Mouse (Mus musculus) MEL (cell line): ENCODE measurements around the gene Pcsk4. TPM values are rescaled to one million over a fixed set of nuclear protein-coding genes. Genes with fewer than 3 reads are reported as not detected.

ENCODE experiments used
- DNase-seq: peaks from one replicate; pipeline ENCODE4 v3.0.0; 2011; ENCODE audit warnings: low read depth, low spot score
- H3K27ac ChIP-seq: 2 replicates; pipeline ENCODE4 v1.5.1; 2012; ENCODE audit warnings: low read depth, mild to moderate bottlenecking, control low read depth, low read length, moderate library complexity; ENCODE audit not compliant: control insufficient read depth
- H3K27me3 ChIP-seq, 2 experiments: fragments of 150-350 bp in 1 of 2; sonication (generic) in 1 of 2; 2 replicates each; pipeline ENCODE4 v1.6.1; 2012; ENCODE audit warnings: low read length in 2 of 2, mild to moderate bottlenecking in 2 of 2, improper control_type of control experiment in 1 of 2, moderate library complexity in 1 of 2; ENCODE audit not compliant: insufficient read depth in 2 of 2, control insufficient read depth in 1 of 2
- H3K36me3 ChIP-seq, 2 experiments: 2 replicates each; pipeline ENCODE4 v1.6.1; 2012 to 2014; ENCODE audit warnings: low read length in 2 of 2, improper control_type of control experiment in 1 of 2, inconsistent platforms in 1 of 2, mild to moderate bottlenecking in 1 of 2; ENCODE audit not compliant: insufficient read depth in 2 of 2, control insufficient read depth in 1 of 2
- H3K4me1 ChIP-seq, 2 experiments: fragments of 150-350 bp in 1 of 2; sonication (generic) in 1 of 2; 2 replicates each; pipeline ENCODE4 v1.6.1; 2012; ENCODE audit warnings: low read length in 2 of 2, improper control_type of control experiment in 1 of 2, mild to moderate bottlenecking in 1 of 2; ENCODE audit not compliant: insufficient read depth in 2 of 2, control insufficient read depth in 1 of 2
- H3K4me3 ChIP-seq, 2 experiments: fragments of 150-350 bp in 1 of 2; sonication (generic) in 1 of 2; 2 replicates each; pipeline ENCODE4 v1.5.1; 2012; ENCODE audit warnings: low read depth in 2 of 2, low read length in 2 of 2, mild to moderate bottlenecking in 2 of 2, moderate library complexity in 2 of 2, control low read depth in 1 of 2, improper control_type of control experiment in 1 of 2; ENCODE audit not compliant: control insufficient read depth in 1 of 2, insufficient read depth in 1 of 2
- H3K79me2 ChIP-seq: 2 replicates; pipeline ENCODE4 v1.6.1; 2012; ENCODE audit warnings: mild to moderate bottlenecking, low read length, moderate library complexity; ENCODE audit not compliant: control insufficient read depth, poor library complexity, insufficient read depth
- H3K9ac ChIP-seq: 2 replicates; pipeline ENCODE4 v1.6.1; 2012; ENCODE audit warnings: low read depth, mild to moderate bottlenecking, control low read depth, low read length, moderate library complexity; ENCODE audit not compliant: control insufficient read depth, poor library complexity, severe bottlenecking
- H3K9me3 ChIP-seq: fragments of 150-350 bp; sonication (generic); replicated peaks from 2 replicates; pipeline ENCODE4 v1.6.1; 2012; ENCODE audit warnings: mild to moderate bottlenecking, low read length, improper control_type of control experiment, moderate library complexity; ENCODE audit not compliant: insufficient read depth
- BHLHE40 ChIP-seq: IDR thresholded peaks from 2 replicates; pipeline ENCODE4 v1.6.1; 2012; ENCODE audit warnings: low read depth, mild to moderate bottlenecking, inconsistent platforms, low read length, improper control_type of control experiment, borderline replicate concordance
- CHD1 ChIP-seq: IDR thresholded peaks from 2 replicates; pipeline ENCODE4 v1.6.1; 2012; ENCODE audit warnings: low read depth, mild to moderate bottlenecking, inconsistent platforms, low read length, improper control_type of control experiment
- CHD2 ChIP-seq: IDR thresholded peaks from 2 replicates; pipeline ENCODE4 v1.6.1; 2011; ENCODE audit warnings: low read length, improper control_type of control experiment
- CTCF ChIP-seq, 3 experiments: IDR thresholded peaks in 2 of 3; conservative IDR thresholded peaks in 1 of 3; 2 replicates each; pipeline ENCODE4 v1.5.1; 2011 to 2012; ENCODE audit warnings: low read length in 3 of 3, low read depth in 2 of 3, mild to moderate bottlenecking in 2 of 3, improper control_type of control experiment in 1 of 3, inconsistent platforms in 1 of 3, mixed read lengths in 1 of 3, moderate library complexity in 1 of 3; ENCODE audit not compliant: control insufficient read depth in 1 of 3, insufficient read depth in 1 of 3, poor library complexity in 1 of 3, severe bottlenecking in 1 of 3
- GABPA ChIP-seq: IDR thresholded peaks from 2 replicates; pipeline ENCODE4 v1.6.1; 2012; ENCODE audit warnings: low read depth, mild to moderate bottlenecking, inconsistent platforms, low read length, improper control_type of control experiment, moderate library complexity
- GATA1 ChIP-seq: IDR thresholded peaks from 2 replicates; pipeline ENCODE4 v1.6.1; 2011; ENCODE audit warnings: low read depth, low read length, improper control_type of control experiment
- HCFC1 ChIP-seq: IDR thresholded peaks from 2 replicates; pipeline ENCODE4 v1.6.1; 2012; ENCODE audit warnings: low read depth, mild to moderate bottlenecking, inconsistent platforms, low read length, improper control_type of control experiment, moderate library complexity
- JUND ChIP-seq: IDR thresholded peaks from 2 replicates; pipeline ENCODE4 v1.6.1; 2011; ENCODE audit warnings: low read depth, mild to moderate bottlenecking, improper control_type of control experiment, low read length
- KAT2A ChIP-seq: conservative IDR thresholded peaks from 2 replicates; pipeline ENCODE4 v1.6.1; 2012; ENCODE audit warnings: low read depth, low read length, improper control_type of control experiment, inconsistent platforms
- MAFK ChIP-seq: IDR thresholded peaks from 2 replicates; pipeline ENCODE4 v1.6.1; 2011; ENCODE audit warnings: low read depth, mild to moderate bottlenecking, low read length, improper control_type of control experiment, borderline replicate concordance
- MAX ChIP-seq: IDR thresholded peaks from 2 replicates; pipeline ENCODE4 v1.6.1; 2011; ENCODE audit warnings: low read length, improper control_type of control experiment
- MAZ ChIP-seq: IDR thresholded peaks from 2 replicates; pipeline ENCODE4 v1.6.1; 2012; ENCODE audit warnings: low read depth, mild to moderate bottlenecking, inconsistent platforms, low read length, improper control_type of control experiment
- MYC ChIP-seq: IDR thresholded peaks from 2 replicates; pipeline ENCODE4 v1.6.1; 2011; ENCODE audit warnings: low read depth, mild to moderate bottlenecking, low read length, improper control_type of control experiment, moderate library complexity
- NELFE ChIP-seq: IDR thresholded peaks from 2 replicates; pipeline ENCODE4 v1.6.1; 2011; ENCODE audit warnings: low read depth, low read length, improper control_type of control experiment
- POLR2A ChIP-seq, 2 experiments: IDR thresholded peaks; 2 replicates each; pipeline ENCODE4 v1.6.1; 2011 to 2012; ENCODE audit warnings: low read length in 2 of 2, mild to moderate bottlenecking in 2 of 2, control low read depth in 1 of 2, improper control_type of control experiment in 1 of 2, low read depth in 1 of 2, moderate library complexity in 1 of 2; ENCODE audit not compliant: control insufficient read depth in 1 of 2, insufficient read depth in 1 of 2, poor library complexity in 1 of 2
- POLR2AphosphoS5 ChIP-seq: IDR thresholded peaks from 2 replicates; pipeline ENCODE4 v1.6.1; 2012; ENCODE audit warnings: low read depth, borderline replicate concordance, mild to moderate bottlenecking, inconsistent platforms, low read length, moderate library complexity, mixed read lengths
- RAD21 ChIP-seq: IDR thresholded peaks from 2 replicates; pipeline ENCODE4 v1.6.1; 2011; ENCODE audit warnings: mild to moderate bottlenecking, low read depth, low read length, improper control_type of control experiment
- RCOR1 ChIP-seq: IDR thresholded peaks from 2 replicates; pipeline ENCODE4 v1.6.1; 2012; ENCODE audit warnings: low read depth, mild to moderate bottlenecking, inconsistent platforms, low read length, improper control_type of control experiment
- SIN3A ChIP-seq: IDR thresholded peaks from 2 replicates; pipeline ENCODE4 v1.6.1; 2012; ENCODE audit warnings: low read length, improper control_type of control experiment, inconsistent platforms
- SMC3 ChIP-seq: IDR thresholded peaks from 2 replicates; pipeline ENCODE4 v1.6.1; 2011; ENCODE audit warnings: low read depth, low read length, improper control_type of control experiment
- TAL1 ChIP-seq: IDR thresholded peaks from 2 replicates; pipeline ENCODE4 v1.6.1; 2012; ENCODE audit warnings: mild to moderate bottlenecking, inconsistent platforms, low read length, moderate library complexity, mixed read lengths
- TCF12 ChIP-seq: IDR thresholded peaks from 2 replicates; pipeline ENCODE4 v1.6.1; 2014; ENCODE audit warnings: low read depth, mild to moderate bottlenecking, inconsistent platforms, low read length, improper control_type of control experiment, moderate library complexity
- UBTF ChIP-seq: IDR thresholded peaks from 2 replicates; pipeline ENCODE4 v1.6.1; 2012; ENCODE audit warnings: low read depth, mild to moderate bottlenecking, inconsistent platforms, low read length, improper control_type of control experiment, moderate library complexity, borderline replicate concordance; ENCODE audit not compliant: insufficient read depth
- USF1 ChIP-seq: IDR thresholded peaks from 2 replicates; pipeline ENCODE4 v1.6.1; 2014; ENCODE audit warnings: low read depth, mild to moderate bottlenecking, inconsistent platforms, low read length, improper control_type of control experiment, moderate library complexity
- ZC3H11A ChIP-seq: IDR thresholded peaks from 2 replicates; pipeline ENCODE4 v1.6.1; 2012; ENCODE audit warnings: low read depth, mild to moderate bottlenecking, inconsistent platforms, low read length, improper control_type of control experiment
- ZKSCAN1 ChIP-seq: IDR thresholded peaks from 2 replicates; pipeline ENCODE4 v1.6.1; 2012; ENCODE audit warnings: low read depth, mild to moderate bottlenecking, inconsistent platforms, low read length, improper control_type of control experiment, moderate library complexity
- ZMIZ1 ChIP-seq: IDR thresholded peaks from 2 replicates; pipeline ENCODE4 v1.6.1; 2012; ENCODE audit warnings: low read depth, mild to moderate bottlenecking, inconsistent platforms, low read length, improper control_type of control experiment, moderate library complexity
- ZNF384 ChIP-seq: IDR thresholded peaks from 2 replicates; pipeline ENCODE4 v1.6.1; 2012; ENCODE audit warnings: low read depth, mild to moderate bottlenecking, inconsistent platforms, low read length, improper control_type of control experiment
- polyA plus RNA-seq, 2 experiments: library from polyadenylated mRNA; stranded (reverse) in 1 of 2; unstranded in 1 of 2; fragments of >175 nt in 1 of 2; fragments of >200 nt in 1 of 2; gene quantifications; 2 replicates each; pipeline versions ENCODE4 v1.2.1 to v1.2.4; 2012; ENCODE audit warnings: low replicate concordance in 2 of 2, low read depth in 1 of 2; ENCODE audit not compliant: insufficient read length in 2 of 2, insufficient read depth in 1 of 2, missing spikeins in 1 of 2
- total RNA-seq: library from RNA; depleted of rRNA; stranded (reverse); fragments of 300-350 nt; gene quantifications from 2 replicates; pipeline ENCODE4 v1.2.3, GENCODE M21; 2012

Gene Pcsk4
- total and polyA plus RNA-seq, 3 experiments, result 6.5 to 23.1 TPM; not detected in 1

- TF ChIP-seq GABPA, result no peak
- TF ChIP-seq ZC3H11A, result no peak
- TF ChIP-seq UBTF, result no peak
- no peak for TF ChIP-seq ZNF384
- no peak for TF ChIP-seq SIN3A
- no peak for TF ChIP-seq BHLHE40
- no peak for TF ChIP-seq TAL1
- no peak for TF ChIP-seq GATA1
- no peak for TF ChIP-seq JUND
- TF ChIP-seq USF1, result no peak
- no peak for TF ChIP-seq MAX
- TF ChIP-seq SMC3, result no peak
- TF ChIP-seq TCF12, result no peak
- no peak for TF ChIP-seq NELFE
- TF ChIP-seq HCFC1, result no peak
- TF ChIP-seq ZMIZ1, result no peak
- TF ChIP-seq POLR2AphosphoS5, result no peak
- no peak for TF ChIP-seq CHD2
- Histone ChIP-seq H3K4me1 (no peaks in the 10 kb centered on the region), H3K36me3 (peaks cover 0 to 12% of the 10 kb centered on the region in 2 experiments; a peak in 2 of 4 replicates), H3K4me3 (no peak overlapping the region), H3K79me2 (no peaks in the 10 kb centered on the region), H3K9me3 (no peaks in the 10 kb centered on the region), H3K27ac (no peak overlapping the region), H3K9ac (no peak overlapping the region), H3K27me3 (no peaks in the 10 kb centered on the region)
- no peak for DNase-seq
Observed at GRCm38 (mm10) chr10:80279273-80279672, 50.0 kb downstream of the Pcsk4 start.

- H3K4me1 ChIP-seq, result no peaks in the 10 kb centered on the region
- H3K9ac ChIP-seq, result no peak overlapping the region
- H3K36me3 ChIP-seq, result peaks cover 0 to 8% of the 10 kb centered on the region in 2 experiments; a peak in 2 of 4 replicates
- TF ChIP-seq RAD21 (no peak), POLR2AphosphoS5 (no peak), CHD1 (no peak), KAT2A (no peak), MAFK (no peak), RCOR1 (no peak), MAZ (no peak), ZKSCAN1 (no peak), POLR2A (IDR thresholded peaks at IDR 0.05; ENCODE audit: control insufficient read depth in 1 of 2, insufficient read depth in 1 of 2, low read depth in 1 of 2, low read length in 2 of 2, poor library complexity in 1 of 2) (no peak), JUND (no peak), MYC (no peak), GATA1 (no peak), ZMIZ1 (no peak), CTCF (IDR thresholded peaks at IDR 0.05 in 2 of 3, conservative IDR thresholded peaks at IDR 0.05 in 1 of 3; ENCODE audit: control insufficient read depth in 1 of 3, insufficient read depth in 1 of 3, low read depth in 2 of 3, low read length in 3 of 3, poor library complexity in 1 of 3, severe bottlenecking in 1 of 3) (no peak), ZNF384 (no peak), TAL1 (no peak)
- no peak overlapping the region for H3K4me3 ChIP-seq
- H3K27ac ChIP-seq, result no peak overlapping the region
- peaks cover 7% of the 10 kb centered on the region; the same call in 1 of the 2 replicates for H3K79me2 ChIP-seq
- no peaks in the 10 kb centered on the region for H3K9me3 ChIP-seq
- H3K27me3 ChIP-seq, result no peaks in the 10 kb centered on the region
- DNase-seq, result no peak
Observed at GRCm38 (mm10) chr10:80278390-80278789, 50.9 kb downstream of the Pcsk4 start.
